Mouse (Mus musculus) central nervous system, embryonic 14 days (tissue): Measurements from ENCODE around the gene Itprid2. TPM values are rescaled to one million over a fixed set of nuclear protein-coding genes. Genes with fewer than 3 reads are reported as not detected.

ENCODE experiments used
- polyA plus RNA-seq: library from polyadenylated mRNA; depleted of rRNA; stranded (reverse); fragments of >200 nt; gene quantifications from 2 replicates; pipeline ENCODE4 v1.2.3, GENCODE M21; 2012; rRNA removed

The Itprid2 gene
- 5.7 and 7.5 TPM in 2 replicates for polyA plus RNA-seq

GRCm38 (mm10) chr2:79634528-79635400, at the start of gene Itprid2:
TSS of gene Itprid2 (plus strand) at chr2:79635352.

GRCm38 (mm10) chr2:79707575-79707974, 72.4 kb downstream of the Itprid2 start, which contains the start of gene Ppp1r1c:
TSS of gene Ppp1r1c (plus strand) at chr2:79707780.

Other genes with a start within 250 kb of the Itprid2 start
- gene Neurod1, start 178.6 kb upstream of the Itprid2 start, polyA plus RNA-seq, result 29.9 and 37.0 TPM in 2 replicates
- 0.69 and 1.1 TPM in 2 replicates for gene Cerkl, start 178.6 kb upstream of the Itprid2 start, polyA plus RNA-seq
- 2.6 and 8.8 TPM in 2 replicates for gene Ppp1r1c, start 72.4 kb downstream of the Itprid2 start, polyA plus RNA-seq